Mouse (Mus musculus) embryo, embryonic 11.5 days (tissue): Measurements from ENCODE around the gene Surf1.

Source experiments
- DNase-seq: peaks from one replicate; pipeline ENCODE4 v3.0.0-alpha.2; 2012; ENCODE audit warnings: low read depth, low spot score

Gene Surf1

DNA sequence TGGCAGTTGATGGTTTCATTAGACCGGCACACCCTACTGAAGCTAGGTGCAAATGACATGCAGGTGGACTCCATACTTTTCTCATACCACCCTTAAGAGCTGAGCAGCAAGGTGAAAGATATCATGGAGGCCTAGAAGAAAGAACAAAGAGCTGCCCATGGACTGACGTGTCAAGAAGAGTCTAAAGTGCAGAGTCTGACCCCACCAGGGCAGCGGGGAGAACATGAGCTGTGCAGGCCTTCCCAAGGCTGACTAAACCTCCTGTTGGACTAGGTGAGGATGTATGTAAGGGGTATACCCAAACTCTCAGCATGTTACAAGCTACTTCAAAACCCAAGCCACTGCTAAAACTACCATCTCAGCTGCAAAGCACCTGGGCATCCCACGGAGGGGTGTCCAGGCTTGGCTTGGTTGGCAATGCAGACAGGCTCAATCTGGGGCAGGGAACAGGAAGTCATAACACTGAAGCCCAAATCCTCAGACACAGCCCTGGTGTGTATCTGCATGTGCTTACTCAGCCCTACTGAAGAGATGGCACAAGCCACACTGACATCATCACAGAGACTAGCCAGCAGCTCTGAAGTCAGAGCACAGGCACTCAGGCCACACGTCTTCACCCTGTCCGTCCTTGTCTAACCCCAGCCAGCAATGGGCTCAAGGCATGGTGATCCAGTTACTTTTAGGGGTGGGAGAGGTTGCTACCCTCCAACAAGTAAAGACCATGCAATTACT lies 11.6 kb upstream of the Surf1 start:
- no peak for DNase-seq

DNA sequence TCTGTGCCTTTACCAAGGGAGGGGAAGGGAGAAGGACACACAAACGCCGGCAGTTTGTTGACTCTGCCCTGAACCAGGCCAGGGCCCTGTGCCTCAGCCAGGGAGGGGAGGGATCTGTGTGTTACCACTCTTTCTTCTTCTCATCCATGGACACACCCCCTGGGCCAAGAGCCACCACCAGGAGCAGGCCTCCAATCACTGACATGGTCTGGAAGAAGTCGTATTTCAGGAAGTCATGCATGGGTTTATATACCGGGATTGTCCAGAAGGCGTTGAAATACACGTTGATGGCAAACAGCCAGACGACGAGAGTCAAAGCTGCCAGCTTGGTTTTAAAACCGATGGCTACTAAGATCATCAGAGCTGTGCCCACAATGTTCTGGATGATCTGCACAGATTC lies 5.5 kb upstream of the Surf1 start:
- DNase-seq = no peak

GRCm38 (mm10) chr2:26920190-26920855 lies 4.0 kb upstream of the Surf1 start:
- no peak for DNase-seq

DNA sequence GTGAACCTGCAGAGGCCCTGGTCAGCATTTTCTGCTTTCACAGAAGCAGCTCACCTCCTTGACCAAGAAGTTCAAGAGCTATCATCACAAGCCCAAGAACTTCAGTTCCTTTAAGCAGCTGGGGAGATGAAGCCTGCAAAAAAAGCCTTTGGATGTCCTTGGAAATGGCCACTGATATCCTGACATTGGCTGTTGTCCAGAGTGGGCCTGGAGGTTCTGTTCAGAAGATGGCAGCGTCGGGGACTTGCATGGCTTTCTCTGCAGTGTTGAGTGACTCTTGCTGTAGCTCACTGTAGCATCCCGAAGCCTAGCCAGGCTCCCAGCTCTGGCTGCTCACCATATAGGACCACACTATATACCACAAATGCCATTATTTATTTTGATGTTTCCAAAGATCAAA lies 3.4 kb upstream of the Surf1 start:
- DNase-seq = no peak

DNA sequence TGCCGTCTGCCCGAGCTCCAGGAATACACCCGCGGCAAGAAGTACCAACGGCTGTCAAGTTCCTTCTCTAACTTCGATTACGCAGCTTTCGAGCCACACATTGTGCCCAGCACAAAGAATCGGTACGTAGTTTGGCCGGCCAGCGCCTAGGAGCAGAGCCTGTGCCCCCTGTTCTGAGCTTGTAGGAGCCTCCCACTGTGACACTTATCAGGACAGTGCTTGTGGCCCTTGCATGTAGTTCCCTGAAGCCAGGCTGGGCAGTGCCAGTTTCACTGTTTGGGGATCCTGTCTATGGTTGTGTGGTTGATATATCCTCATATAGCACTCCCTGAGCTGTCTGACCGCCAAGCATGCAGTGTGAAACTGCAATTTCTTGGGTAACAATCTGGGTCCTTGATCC lies 408 bp upstream of the Surf1 start:
- no peak for DNase-seq

DNA sequence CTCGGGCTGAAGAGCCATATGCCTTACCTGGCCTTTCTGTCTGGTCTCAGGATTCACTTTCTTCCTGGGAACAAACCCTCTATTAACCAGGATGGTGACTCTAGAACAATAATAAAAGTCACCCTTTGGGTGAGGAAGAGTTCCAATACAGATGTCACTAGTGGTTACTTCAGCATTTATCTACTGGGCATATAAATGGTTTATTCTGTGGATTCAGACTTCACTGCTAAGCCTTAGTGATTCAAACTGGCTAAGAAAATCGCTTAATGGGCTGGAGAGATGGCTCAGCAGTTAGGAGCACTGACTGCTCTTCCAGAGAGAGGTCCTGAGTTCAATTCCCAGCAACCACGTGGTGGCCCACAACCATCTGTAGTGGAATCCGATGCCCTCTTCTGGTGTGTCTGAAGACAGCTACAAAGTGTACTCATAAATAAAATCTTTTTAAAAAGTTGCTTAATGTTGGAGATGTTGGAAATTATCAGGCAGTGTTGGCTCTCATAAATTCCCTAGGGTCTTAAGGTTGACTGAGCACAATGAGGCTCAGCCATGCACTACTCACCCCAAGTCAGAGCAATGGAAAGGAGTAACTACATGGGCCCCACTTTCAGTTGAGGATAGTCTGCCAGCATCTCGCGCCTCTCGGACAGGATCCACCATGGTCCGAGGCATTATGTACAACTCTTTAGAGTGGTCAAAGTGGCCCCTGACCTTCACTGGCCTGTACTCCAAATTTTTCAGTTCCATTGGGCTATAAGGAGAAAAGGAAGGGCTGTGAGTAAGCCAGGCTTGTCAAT lies 2.0 kb downstream of the Surf1 start:
- DNase-seq = no peak

GRCm38 (mm10) chr2:26913416-26914147 lies 2.7 kb downstream of the Surf1 start:
- no peak for DNase-seq

GRCm38 (mm10) chr2:26912253-26912770 lies 4.0 kb downstream of the Surf1 start:
- DNase-seq = no peak

GRCm38 (mm10) chr2:26910994-26911765 lies 5.2 kb downstream of the Surf1 start:
- no peak for DNase-seq

DNA sequence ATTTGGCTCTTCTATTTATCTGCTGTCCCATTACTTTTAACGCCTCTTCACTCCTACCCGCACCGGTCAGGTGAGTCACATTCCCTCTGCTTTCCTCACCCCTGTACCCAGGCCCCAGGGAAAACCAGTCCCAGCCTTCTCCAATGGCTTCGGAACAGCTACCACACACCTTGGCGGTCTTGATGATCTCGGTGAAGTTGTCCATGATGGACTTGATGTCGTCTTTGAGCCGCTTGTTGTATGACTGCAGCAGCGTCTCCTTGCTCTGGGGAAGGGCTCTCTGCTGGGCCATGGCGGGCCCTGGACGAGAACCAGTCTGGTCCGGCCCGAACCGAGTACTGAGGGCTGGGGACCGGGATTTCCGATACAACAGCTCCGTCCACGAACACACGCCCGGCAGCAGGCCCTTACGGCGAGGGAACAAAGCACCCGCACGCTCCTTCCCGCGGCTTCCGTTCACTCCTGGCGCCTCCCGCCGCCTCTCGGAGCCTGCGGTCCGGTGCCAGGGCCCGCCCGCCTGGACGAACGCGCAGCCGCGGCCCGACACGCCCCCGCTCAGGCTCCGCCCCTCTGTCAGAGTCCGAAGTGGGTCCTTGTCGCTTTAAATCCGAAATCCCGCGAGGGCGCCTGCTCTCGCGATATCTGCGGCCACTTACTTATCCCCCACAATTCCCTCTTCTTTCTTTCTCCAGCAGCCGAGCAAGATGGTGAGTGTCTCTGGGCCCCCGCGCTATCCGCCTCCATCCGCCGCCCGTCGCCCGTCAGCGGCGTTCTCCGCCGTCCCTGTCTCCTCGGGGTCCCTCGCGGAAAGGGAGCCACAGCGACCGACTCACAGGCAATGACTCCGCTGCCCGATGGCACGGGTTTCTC lies 6.0 kb downstream of the Surf1 start, which contains the start of the genes Med22 and Rpl7a:
Gene Med22, minus strand, starts transcription at position 554 of the 870 bp plus-strand sequence.
Gene Rpl7a, plus strand, starts transcription at position 641 of the 870 bp plus-strand sequence.
- peak; percentile 100 for DNase-seq

DNA sequence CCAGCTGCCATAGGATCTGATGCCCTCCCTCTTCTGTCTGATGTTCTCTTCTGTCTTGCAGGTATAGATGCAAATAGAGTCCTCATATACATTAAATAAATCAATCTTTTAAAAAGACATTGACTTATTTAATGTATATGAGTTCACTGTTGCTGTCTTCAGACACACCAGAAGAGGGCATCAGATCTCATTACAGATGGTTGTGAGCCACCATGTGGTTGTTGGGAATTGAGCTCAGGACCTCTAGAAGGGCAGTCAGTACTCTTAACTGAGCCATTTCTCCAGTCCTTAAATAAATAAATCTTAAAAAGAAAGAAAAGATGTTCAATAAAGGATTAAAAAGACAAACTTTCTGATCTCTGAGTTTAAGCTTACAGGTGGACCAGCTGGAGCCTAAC lies 6.9 kb downstream of the Surf1 start:
- no peak for DNase-seq

GRCm38 (mm10) chr2:26908710-26909386 lies 7.5 kb downstream of the Surf1 start:
- no peak for DNase-seq

- no peak for DNase-seq
Measured at GRCm38 (mm10) chr2:26907109-26907508, 9.2 kb downstream of the Surf1 start.

DNA sequence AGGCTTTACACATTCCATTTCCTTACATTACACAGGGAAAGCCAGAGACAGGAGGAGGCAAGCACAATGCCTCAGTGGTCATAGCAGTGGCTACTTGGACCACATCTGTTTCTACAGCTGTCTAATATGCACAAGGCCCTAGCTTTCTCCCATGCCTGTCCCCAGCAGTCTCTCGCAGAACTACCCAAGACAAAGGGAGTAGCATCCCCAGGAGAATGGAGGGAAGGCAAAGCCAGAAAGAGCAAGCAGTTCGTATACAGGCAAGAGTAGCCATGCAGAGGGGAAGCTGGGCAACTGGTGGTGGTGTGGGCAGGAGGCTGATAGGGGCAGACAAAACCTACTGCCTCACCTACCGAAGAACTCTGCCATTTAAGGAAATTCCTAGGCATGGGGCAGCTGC lies 9.9 kb downstream of the Surf1 start:
- DNase-seq = no peak

DNA sequence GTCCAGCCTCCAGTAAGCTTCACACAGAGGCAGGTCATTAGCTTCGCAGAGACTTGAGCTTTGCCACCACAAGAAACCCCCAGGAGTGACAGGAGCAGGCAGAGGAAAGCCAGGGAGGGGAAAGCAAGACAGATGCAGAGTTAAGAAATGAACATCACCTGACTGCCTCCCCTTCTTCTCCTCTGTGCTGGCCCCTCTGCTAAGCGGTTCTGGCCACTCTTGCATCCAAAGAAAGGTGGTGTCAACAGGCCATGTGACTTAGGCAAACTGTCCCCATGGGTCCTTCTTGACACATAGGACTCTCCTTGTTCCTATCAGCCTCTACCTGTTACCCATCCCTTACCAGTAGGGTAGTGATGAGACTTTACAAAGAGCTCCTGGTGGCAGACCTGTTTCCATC lies 10.4 kb downstream of the Surf1 start:
- DNase-seq = no peak

GRCm38 (mm10) chr2:26903311-26903710 lies 13.0 kb downstream of the Surf1 start:
- no peak for DNase-seq

DNA sequence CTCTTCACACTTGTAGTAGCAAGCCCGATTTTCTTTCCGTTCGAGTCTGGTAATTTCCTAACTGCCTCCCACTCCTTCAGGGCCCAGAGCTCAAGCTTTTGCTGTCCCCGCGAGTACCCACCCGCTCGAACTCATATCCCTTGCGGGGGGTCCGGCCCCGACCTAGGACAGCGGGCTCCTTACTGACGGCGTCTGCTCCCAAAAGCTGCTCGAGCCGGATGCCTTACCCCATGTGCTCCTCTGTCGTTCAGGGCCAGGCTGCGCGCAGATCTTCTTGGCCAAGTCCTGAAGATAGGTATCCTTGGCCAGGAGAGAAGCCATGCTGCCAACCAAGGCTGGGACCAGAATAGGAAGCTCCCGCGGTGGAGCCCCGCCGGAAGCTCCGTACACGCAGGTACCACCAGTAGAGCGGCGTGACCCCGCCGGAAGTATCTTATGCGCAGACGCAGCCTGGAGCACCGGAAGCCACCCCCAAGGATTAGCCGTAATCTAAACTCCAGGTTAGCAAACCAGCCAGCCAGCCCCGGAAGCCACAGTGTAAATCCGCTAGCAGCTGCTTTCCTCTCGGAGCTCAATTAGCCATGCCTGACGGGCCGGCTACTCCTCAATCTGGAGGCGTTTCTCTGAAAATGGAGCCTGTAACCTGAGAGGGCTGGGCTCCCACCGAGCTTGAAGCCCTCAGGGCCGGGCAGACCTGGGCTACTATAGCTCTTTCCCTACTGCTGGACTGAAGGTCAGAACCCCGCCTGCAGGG lies 13.7 kb downstream of the Surf1 start, which contains the start of gene Surf6:
Gene Surf6, minus strand, starts transcription at position 413 of the 754 bp plus-strand sequence.
- peak; percentile 88 for DNase-seq

DNA sequence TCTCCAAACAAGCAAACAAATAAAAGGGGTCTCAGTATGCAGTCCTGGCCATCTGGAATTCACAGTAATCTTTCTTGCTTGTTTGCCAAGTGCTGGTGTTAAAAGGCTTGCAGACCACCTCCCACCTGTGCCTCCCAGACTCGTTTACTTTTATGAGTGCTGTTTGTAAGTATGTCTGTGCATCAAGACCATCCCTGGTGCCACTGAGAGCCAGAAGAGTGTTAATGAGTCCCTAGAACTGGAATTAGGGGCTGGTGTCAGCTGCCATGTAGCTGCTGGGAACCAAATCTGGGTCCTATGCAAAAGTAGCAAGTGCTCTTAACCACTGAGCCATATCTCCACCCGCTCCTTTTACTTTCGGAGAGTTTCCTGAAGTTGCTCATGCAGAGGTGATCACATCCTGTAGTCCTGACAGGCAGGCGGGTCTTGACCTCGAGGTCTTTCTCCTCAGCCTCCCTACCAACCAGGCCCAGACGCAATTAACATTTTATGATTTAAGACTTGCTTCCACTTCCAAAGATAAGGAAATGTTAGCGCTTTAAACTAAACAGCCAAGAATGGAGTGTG lies 14.4 kb downstream of the Surf1 start:
- DNase-seq = no peak
